Mouse (Mus musculus): Measurements from ENCODE around the gene Krt34. TPM values are rescaled to one million over a fixed set of nuclear protein-coding genes. Genes with fewer than 3 reads are reported as not detected.

The Krt34 gene
- polyA plus RNA-seq, 1 experiment from 2014 or later, result 1.1 TPM

DNA sequence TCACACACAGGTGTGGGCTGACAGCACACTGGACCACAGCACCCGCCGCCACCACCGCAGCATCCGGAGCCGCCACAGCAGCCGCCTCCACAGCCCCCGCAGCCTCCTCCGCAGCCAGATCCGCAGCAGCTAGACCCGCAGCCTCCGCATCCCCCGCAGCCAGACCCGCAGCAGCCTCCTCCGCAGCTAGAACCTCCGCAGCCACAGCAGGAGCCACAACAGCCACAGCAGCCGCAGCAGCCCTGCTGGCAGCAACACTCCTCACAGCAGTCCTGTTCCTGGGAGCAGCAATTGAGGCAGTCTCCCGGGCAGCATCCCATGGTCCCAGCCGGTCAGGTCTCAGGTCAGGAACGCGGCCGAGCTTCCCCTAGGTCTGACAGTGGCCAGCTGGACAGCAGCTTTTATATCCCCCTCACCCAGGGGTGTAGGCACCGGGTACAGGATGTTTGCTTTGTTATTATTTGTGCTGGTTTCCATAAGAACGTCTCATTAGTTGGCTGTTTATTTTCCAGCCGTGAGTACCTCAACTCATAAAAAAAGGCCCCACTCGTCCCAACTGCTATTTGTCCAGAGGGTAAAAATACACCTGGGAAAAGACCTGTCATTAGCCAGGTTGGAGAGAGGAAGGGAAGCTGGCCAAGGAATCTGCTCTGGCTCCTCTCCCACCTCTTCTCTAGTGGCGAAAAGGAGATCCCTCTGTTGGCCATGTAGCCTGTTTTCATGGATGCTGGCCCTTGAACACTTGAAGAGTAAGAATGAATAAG is 47.6 kb downstream of the Krt34 start, which contains the start of gene Krtap17-1:
Krtap17-1 (minus strand) TSS at position 375 of the 764 bp plus-strand sequence.
- Histone ChIP-seq H3K4me2 (peak within 1 kb of the TSS; percentile 19; the same call in 1 of the 2 replicates), H3K4me3 (no peak within 1 kb of the TSS), H3K27ac (no peak within 1 kb of the TSS), H3K4me1 (peaks cover 5% of the 10 kb centered on the region; the same call in 1 of the 2 replicates), H3K9ac (no peak within 1 kb of the TSS), H3K9me3 (no peaks in the 10 kb centered on the region), H3K36me3 (no peaks in the 10 kb centered on the region), H3K27me3 (peaks cover 22% of the 10 kb centered on the region; the same call in 1 of the 2 replicates)
- 15% methylated on average over 26 of the region's 26 CpGs for WGBS
- no peak for ATAC-seq (ENCODE audit: insufficient number of reproducible peaks, low FRiP score, low TSS enrichment, low read depth)

DNA sequence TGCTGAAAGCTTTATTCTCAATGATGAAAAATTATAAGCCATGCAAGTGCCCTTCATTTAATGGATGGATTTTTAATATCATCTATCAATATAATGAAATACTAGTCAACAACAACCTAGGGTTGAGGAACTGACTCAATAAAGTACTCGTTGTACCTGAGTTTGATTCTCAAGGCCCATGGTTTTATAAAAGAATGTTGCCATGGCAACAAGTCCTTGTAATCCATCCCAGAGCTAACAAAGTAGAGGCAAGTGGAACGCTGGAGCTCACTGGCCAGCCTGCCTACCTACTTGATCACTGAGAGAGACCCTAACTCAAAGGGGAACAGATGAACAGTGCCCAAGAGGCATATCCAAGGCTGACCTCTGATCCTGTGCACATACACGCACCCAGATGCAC is 50.8 kb downstream of the Krt34 start:
- Histone ChIP-seq H3K36me3 (no peaks in the 10 kb centered on the region), H3K9me3 (no peaks in the 10 kb centered on the region), H3K4me2 (no peak overlapping the region), H3K4me1 (peaks cover 5% of the 10 kb centered on the region; the same call in 1 of the 2 replicates), H3K27me3 (peaks cover 21% of the 10 kb centered on the region), H3K4me3 (no peak overlapping the region), H3K27ac (no peak overlapping the region), H3K9ac (no peak overlapping the region)
- ATAC-seq (ENCODE audit: insufficient number of reproducible peaks, low FRiP score, low TSS enrichment, low read depth), result no peak
- WGBS, result 76% methylated on average over 3 of the region's 3 CpGs

DNA sequence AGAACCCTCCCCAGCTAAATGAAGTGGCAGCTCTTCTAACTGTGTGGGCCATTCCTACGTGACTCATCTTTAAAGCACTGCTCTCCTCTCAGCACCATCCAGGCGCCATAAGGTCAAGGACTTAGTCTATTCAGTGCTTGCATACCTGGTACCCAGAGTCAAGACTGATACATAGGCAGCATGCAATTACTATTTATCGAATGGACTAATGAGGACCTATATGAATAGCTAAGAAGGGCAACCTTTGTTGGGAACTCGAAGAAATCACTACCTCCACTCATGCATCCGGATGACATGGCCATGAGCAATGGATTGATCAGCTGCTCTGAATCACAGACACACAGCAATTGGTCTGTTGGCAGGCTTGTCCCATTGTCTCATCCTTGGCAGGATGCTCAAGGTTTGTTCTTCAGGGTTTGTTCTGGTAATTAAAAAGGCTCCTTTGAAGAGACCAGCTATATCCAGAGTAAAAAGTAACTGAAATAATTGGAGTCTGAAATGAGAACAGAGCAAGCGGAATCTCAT is 51.4 kb downstream of the Krt34 start:
- ATAC-seq (ENCODE audit: insufficient number of reproducible peaks, low FRiP score, low TSS enrichment, low read depth), result no peak
- no peak overlapping the region for H3K27ac ChIP-seq
- H3K4me3 ChIP-seq, result no peak overlapping the region
- H3K9ac ChIP-seq, result no peak overlapping the region
- H3K4me2 ChIP-seq, result no peak overlapping the region
- peaks cover 5% of the 10 kb centered on the region; the same call in 1 of the 2 replicates for H3K4me1 ChIP-seq
- H3K36me3 ChIP-seq, result no peaks in the 10 kb centered on the region
- H3K9me3 ChIP-seq, result no peaks in the 10 kb centered on the region
- 84% methylated on average over 6 of the region's 6 CpGs for WGBS
- peaks cover 24% of the 10 kb centered on the region for H3K27me3 ChIP-seq

GRCm38 (mm10) chr11:99988530-99988929 is 52.8 kb downstream of the Krt34 start:
- H3K27ac ChIP-seq, result no peak overlapping the region
- H3K9ac ChIP-seq, result no peak overlapping the region
- no peaks in the 10 kb centered on the region for H3K36me3 ChIP-seq
- ATAC-seq (ENCODE audit: insufficient number of reproducible peaks, low FRiP score, low TSS enrichment, low read depth), result no peak
- peaks cover 14% of the 10 kb centered on the region for H3K27me3 ChIP-seq
- no peak overlapping the region for H3K4me3 ChIP-seq
- H3K4me1 ChIP-seq, result peaks cover 2% of the 10 kb centered on the region; the same call in 1 of the 2 replicates
- whole genome bisulfite sequencing, result 81% methylated on average over 3 of the region's 3 CpGs
- no peak overlapping the region for H3K4me2 ChIP-seq
- H3K9me3 ChIP-seq, result no peaks in the 10 kb centered on the region

Other genes starting within 250 kb of the Krt34 start
- not detected in 2 replicates for gene Gm11596, start 248.1 kb downstream of the Krt34 start, polyA plus RNA-seq (2015; fragmentation: Nextera tagmentation; extraction: Ambion mirVana)
- gene Gm11569, start 242.6 kb downstream of the Krt34 start, polyA plus RNA-seq (2015; fragmentation: Nextera tagmentation; extraction: Ambion mirVana), result not detected in 2 replicates
- gene Gm11554, start 237.1 kb downstream of the Krt34 start, polyA plus RNA-seq (2015; fragmentation: Nextera tagmentation; extraction: Ambion mirVana), result not detected in 2 replicates
- gene Krtap4-13, start 231.7 kb downstream of the Krt34 start, polyA plus RNA-seq (2015; fragmentation: Nextera tagmentation; extraction: Ambion mirVana), result not detected in 2 replicates
- not detected in 2 replicates for gene Gm11564, start 225.9 kb downstream of the Krt34 start, polyA plus RNA-seq (2015; fragmentation: Nextera tagmentation; extraction: Ambion mirVana)
- not detected in 2 replicates for gene 2300003K06Rik, start 203.5 kb downstream of the Krt34 start, polyA plus RNA-seq (2015; fragmentation: Nextera tagmentation; extraction: Ambion mirVana)
- gene Krtap4-16, start 189.9 kb downstream of the Krt34 start, polyA plus RNA-seq (2015; fragmentation: Nextera tagmentation; extraction: Ambion mirVana), result not detected in 2 replicates
- not detected in 2 replicates for gene Gm11568, start 183.6 kb downstream of the Krt34 start, polyA plus RNA-seq (2015; fragmentation: Nextera tagmentation; extraction: Ambion mirVana)
- gene Gm11559, start 177.1 kb downstream of the Krt34 start, polyA plus RNA-seq (2015; fragmentation: Nextera tagmentation; extraction: Ambion mirVana), result not detected in 2 replicates
- gene Krtap9-1, start 168.2 kb downstream of the Krt34 start, polyA plus RNA-seq (2015; fragmentation: Nextera tagmentation; extraction: Ambion mirVana), result not detected in 2 replicates
- not detected in 2 replicates for gene Gm11567, start 162.4 kb downstream of the Krt34 start, polyA plus RNA-seq (2015; fragmentation: Nextera tagmentation; extraction: Ambion mirVana)
- not detected in 2 replicates for gene Krtap31-1, start 133.6 kb downstream of the Krt34 start, polyA plus RNA-seq (2015; fragmentation: Nextera tagmentation; extraction: Ambion mirVana)
- not detected in 2 replicates for gene Gm11565, start 126.8 kb downstream of the Krt34 start, polyA plus RNA-seq (2015; fragmentation: Nextera tagmentation; extraction: Ambion mirVana)
- not detected in 2 replicates for gene Krtap31-2, start 105.3 kb downstream of the Krt34 start, polyA plus RNA-seq (2015; fragmentation: Nextera tagmentation; extraction: Ambion mirVana)
- gene Krtap9-5, start 93.1 kb downstream of the Krt34 start, polyA plus RNA-seq (2015; fragmentation: Nextera tagmentation; extraction: Ambion mirVana), result not detected in 2 replicates
- not detected in 2 replicates for gene Krtap29-1, start 62.5 kb downstream of the Krt34 start, polyA plus RNA-seq (2015; fragmentation: Nextera tagmentation; extraction: Ambion mirVana)
- gene Krtap16-1, start 55.0 kb downstream of the Krt34 start, polyA plus RNA-seq (2015; fragmentation: Nextera tagmentation; extraction: Ambion mirVana), result 0.09 TPM in 1 of 2 replicates, not detected in the other
- gene Krtap17-1, start 47.6 kb downstream of the Krt34 start, polyA plus RNA-seq (2015; fragmentation: Nextera tagmentation; extraction: Ambion mirVana), result 0.47 and 0.48 TPM in 2 replicates
- gene Krt33a, start 25.3 kb downstream of the Krt34 start, polyA plus RNA-seq (2015; fragmentation: Nextera tagmentation; extraction: Ambion mirVana), result 0.18 and 0.58 TPM in 2 replicates
- 1.1 and 1.7 TPM in 2 replicates for gene Krt33b, start 11.7 kb downstream of the Krt34 start, polyA plus RNA-seq (2015; fragmentation: Nextera tagmentation; extraction: Ambion mirVana)
- gene Krt31, start 9.0 kb upstream of the Krt34 start, polyA plus RNA-seq (2015; fragmentation: Nextera tagmentation; extraction: Ambion mirVana), result 2.5 and 5.4 TPM in 2 replicates
- gene Krt32, start 46.7 kb upstream of the Krt34 start, polyA plus RNA-seq (2015; fragmentation: Nextera tagmentation; extraction: Ambion mirVana), result 2.0 and 2.4 TPM in 2 replicates
- gene Krt35, start 54.7 kb upstream of the Krt34 start, polyA plus RNA-seq (2015; fragmentation: Nextera tagmentation; extraction: Ambion mirVana), result 23.6 and 26.4 TPM in 2 replicates
- 55.9 and 83.7 TPM in 2 replicates for gene Krt36, start 64.1 kb upstream of the Krt34 start, polyA plus RNA-seq (2015; fragmentation: Nextera tagmentation; extraction: Ambion mirVana)
- gene Krt13, start 80.0 kb upstream of the Krt34 start, polyA plus RNA-seq (2015; fragmentation: Nextera tagmentation; extraction: Ambion mirVana), result 50.3 and 60.2 TPM in 2 replicates
- gene Krt15, start 94.4 kb upstream of the Krt34 start, polyA plus RNA-seq (2015; fragmentation: Nextera tagmentation; extraction: Ambion mirVana), result 1,213 and 1,252 TPM in 2 replicates
- gene Krt19, start 107.1 kb upstream of the Krt34 start, polyA plus RNA-seq (2015; fragmentation: Nextera tagmentation; extraction: Ambion mirVana), result 417 and 437 TPM in 2 replicates
- gene Krt9, start 151.7 kb upstream of the Krt34 start, polyA plus RNA-seq (2015; fragmentation: Nextera tagmentation; extraction: Ambion mirVana), result 0.13 and 0.24 TPM in 2 replicates
- gene Krt14, start 166.0 kb upstream of the Krt34 start, polyA plus RNA-seq (2015; fragmentation: Nextera tagmentation; extraction: Ambion mirVana), result 1,243 and 1,298 TPM in 2 replicates
- gene Krt16, start 207.3 kb upstream of the Krt34 start, polyA plus RNA-seq (2015; fragmentation: Nextera tagmentation; extraction: Ambion mirVana), result 11.7 and 16.2 TPM in 2 replicates
- gene Krt17, start 219.5 kb upstream of the Krt34 start, polyA plus RNA-seq (2015; fragmentation: Nextera tagmentation; extraction: Ambion mirVana), result 264 and 267 TPM in 2 replicates
- gene Krt42, start 228.3 kb upstream of the Krt34 start, polyA plus RNA-seq (2015; fragmentation: Nextera tagmentation; extraction: Ambion mirVana), result 0.15 TPM in 1 of 2 replicates, not detected in the other

Data from limb, embryonic 15.5 days (tissue).